Mouse (Mus musculus): ENCODE measurements at regions not wholly inside any gene's neighbourhood (a gene's known extent, or its start where the extent isn't known, plus 50 kb on each side); places are given as distances from the start of the nearest gene placed in this dataset.

GRCm38 (mm10) chr6:31625055-31625454 is 61.3 kb upstream of the Podxl start:
- no peak for DNase-seq (ENCODE audit: low read depth in 1 of 2, low spot score in 2 of 2)
- H3K36me3 ChIP-seq (ENCODE audit: control insufficient read depth, insufficient read depth, low read length) = no peaks in the 10 kb centered on the region
- WGBS = 87% methylated on average over 2 of the region's 2 CpGs
- TF ChIP-seq CTCF (IDR thresholded peaks at IDR 0.05; ENCODE audit: extremely low read depth, insufficient read depth, insufficient read length, insufficient replicate concordance) (no peak), POLR2A (IDR thresholded peaks at IDR 0.05; ENCODE audit: low read depth, low read length) (no peak)
- no peaks in the 10 kb centered on the region for H3K4me1 ChIP-seq (ENCODE audit: control insufficient read depth, insufficient read depth, insufficient read length)
- no peak overlapping the region for H3K27ac ChIP-seq (ENCODE audit: insufficient read depth, low read length)
- no peaks in the 10 kb centered on the region for H3K27me3 ChIP-seq (ENCODE audit: control insufficient read depth, insufficient read depth, low read length)
- no peak overlapping the region for H3K4me3 ChIP-seq (ENCODE audit: extremely low read depth, insufficient read depth, insufficient read length)

DNA sequence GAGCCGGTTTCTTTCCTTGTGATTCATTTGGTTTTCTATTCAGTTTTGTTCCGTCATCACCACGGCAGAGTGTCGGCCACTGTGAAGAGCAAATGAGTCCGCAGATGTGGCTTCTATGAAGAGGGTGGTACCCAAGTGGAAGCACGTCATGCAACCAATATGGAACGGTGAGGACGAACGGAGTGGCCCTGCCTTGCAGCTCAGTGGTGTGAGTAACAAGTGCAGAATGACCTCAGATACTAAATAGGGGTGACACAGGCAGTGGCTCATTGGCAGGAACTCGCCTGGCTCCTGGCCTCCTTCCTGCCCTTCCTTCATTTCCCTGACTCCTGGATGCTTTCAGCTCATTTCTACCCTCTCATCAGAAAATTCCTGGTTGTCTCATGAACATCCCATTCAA is 60.6 kb upstream of the Podxl start:
- no peaks in the 10 kb centered on the region for H3K36me3 ChIP-seq (ENCODE audit: control insufficient read depth, insufficient read depth, low read length)
- no peak overlapping the region for H3K4me3 ChIP-seq (ENCODE audit: extremely low read depth, insufficient read depth, insufficient read length)
- no peaks in the 10 kb centered on the region for H3K27me3 ChIP-seq (ENCODE audit: control insufficient read depth, insufficient read depth, low read length)
- H3K4me1 ChIP-seq (ENCODE audit: control insufficient read depth, insufficient read depth, insufficient read length) = no peaks in the 10 kb centered on the region
- 83% methylated on average over 10 of the region's 10 CpGs for WGBS
- no peak for DNase-seq (ENCODE audit: low read depth in 1 of 2, low spot score in 2 of 2)
- H3K27ac ChIP-seq (ENCODE audit: insufficient read depth, low read length) = no peak overlapping the region
- no peak for TF ChIP-seq POLR2A (IDR thresholded peaks at IDR 0.05; ENCODE audit: low read depth, low read length)
- no peak for TF ChIP-seq CTCF (IDR thresholded peaks at IDR 0.05; ENCODE audit: extremely low read depth, insufficient read depth, insufficient read length, insufficient replicate concordance)

DNA sequence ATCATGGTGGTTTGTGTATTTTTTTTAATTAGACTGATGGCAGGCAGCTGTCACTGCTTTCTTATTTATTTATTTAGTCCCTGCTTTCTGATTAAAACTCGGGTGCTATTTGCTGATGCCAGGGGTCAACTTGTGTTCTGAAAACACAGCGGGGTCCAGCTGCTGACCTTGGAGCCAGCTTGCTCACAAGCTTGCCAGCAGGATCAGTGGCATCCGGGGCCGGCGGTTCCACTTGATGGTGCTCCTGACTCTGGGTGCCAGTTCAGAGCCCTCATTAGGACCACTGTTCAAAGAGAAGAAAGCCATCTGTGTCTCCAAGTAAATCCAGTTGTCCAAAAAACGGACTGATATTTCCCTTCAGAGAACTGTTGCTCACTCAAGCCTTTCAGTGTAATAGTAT is 57.2 kb upstream of the Podxl start:
- TF ChIP-seq POLR2A (IDR thresholded peaks at IDR 0.05; ENCODE audit: low read depth, low read length) (no peak), CTCF (IDR thresholded peaks at IDR 0.05; ENCODE audit: extremely low read depth, insufficient read depth, insufficient read length, insufficient replicate concordance) (no peak)
- no peak for DNase-seq (ENCODE audit: low read depth in 1 of 2, low spot score in 2 of 2)
- no peak overlapping the region for H3K4me3 ChIP-seq (ENCODE audit: extremely low read depth, insufficient read depth, insufficient read length)
- no peaks in the 10 kb centered on the region for H3K4me1 ChIP-seq (ENCODE audit: control insufficient read depth, insufficient read depth, insufficient read length)
- no peak overlapping the region for H3K27ac ChIP-seq (ENCODE audit: insufficient read depth, low read length)
- H3K36me3 ChIP-seq (ENCODE audit: control insufficient read depth, insufficient read depth, low read length) = no peaks in the 10 kb centered on the region
- WGBS = 84% methylated on average over 6 of the region's 6 CpGs
- no peaks in the 10 kb centered on the region for H3K27me3 ChIP-seq (ENCODE audit: control insufficient read depth, insufficient read depth, low read length)

DNA sequence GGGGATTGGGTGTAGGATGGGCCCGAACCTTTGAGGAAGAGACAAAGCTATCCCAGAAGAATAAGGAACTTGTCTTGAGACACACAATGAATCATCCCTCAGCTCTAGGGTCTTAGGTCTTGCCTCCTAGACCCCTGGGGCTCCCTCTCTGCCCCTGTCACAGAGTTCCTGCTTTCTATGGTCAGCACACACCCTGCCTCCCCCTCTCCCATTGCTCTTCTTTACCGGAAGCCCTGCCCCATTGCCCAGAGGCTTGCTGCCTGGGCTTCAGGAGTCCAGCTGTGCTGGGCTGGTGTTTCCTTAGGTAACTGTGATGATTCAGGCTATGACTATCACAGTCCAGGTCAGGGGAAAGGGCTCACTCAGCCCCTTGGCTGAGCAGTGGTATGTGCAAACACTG is 55.1 kb upstream of the Podxl start:
- Histone ChIP-seq H3K27ac (ENCODE audit: insufficient read depth, low read length) (no peak overlapping the region), H3K27me3 (ENCODE audit: control insufficient read depth, insufficient read depth, low read length) (no peaks in the 10 kb centered on the region), H3K36me3 (ENCODE audit: control insufficient read depth, insufficient read depth, low read length) (no peaks in the 10 kb centered on the region), H3K4me1 (ENCODE audit: control insufficient read depth, insufficient read depth, insufficient read length) (no peaks in the 10 kb centered on the region), H3K4me3 (ENCODE audit: extremely low read depth, insufficient read depth, insufficient read length) (no peak overlapping the region)
- no peak for DNase-seq (ENCODE audit: low read depth in 1 of 2, low spot score in 2 of 2)
- TF ChIP-seq POLR2A (IDR thresholded peaks at IDR 0.05; ENCODE audit: low read depth, low read length) (no peak), CTCF (IDR thresholded peaks at IDR 0.05; ENCODE audit: extremely low read depth, insufficient read depth, insufficient read length, insufficient replicate concordance) (no peak)
- 88% methylated on average over 2 of the region's 2 CpGs for WGBS

DNA sequence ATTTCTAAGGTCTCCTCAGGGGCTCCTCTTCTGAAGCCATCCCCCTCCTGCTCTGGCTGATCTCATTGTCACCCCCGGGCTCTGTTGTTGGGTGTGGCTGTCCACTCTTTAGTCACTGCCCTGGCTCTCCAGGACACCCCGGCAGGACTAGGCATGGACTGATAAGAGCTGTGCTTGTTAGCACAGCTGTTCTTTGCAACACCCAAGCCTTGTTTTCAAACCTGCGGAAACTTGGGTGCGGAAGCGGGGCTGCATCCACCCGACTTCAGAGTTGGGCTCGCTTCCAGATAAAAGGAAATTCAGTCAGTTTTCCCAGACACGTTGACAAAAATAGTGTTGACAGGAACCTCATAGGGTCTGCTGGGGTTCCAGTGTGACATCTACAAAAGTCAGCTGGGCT is 53.6 kb upstream of the Podxl start:
- no peaks in the 10 kb centered on the region for H3K27me3 ChIP-seq (ENCODE audit: control insufficient read depth, insufficient read depth, low read length)
- no peak for DNase-seq (ENCODE audit: low read depth in 1 of 2, low spot score in 2 of 2)
- no peak overlapping the region for H3K27ac ChIP-seq (ENCODE audit: insufficient read depth, low read length)
- H3K4me3 ChIP-seq (ENCODE audit: extremely low read depth, insufficient read depth, insufficient read length) = no peak overlapping the region
- TF ChIP-seq CTCF (IDR thresholded peaks at IDR 0.05; ENCODE audit: extremely low read depth, insufficient read depth, insufficient read length, insufficient replicate concordance) = no peak
- no peak for TF ChIP-seq POLR2A (IDR thresholded peaks at IDR 0.05; ENCODE audit: low read depth, low read length)
- H3K4me1 ChIP-seq (ENCODE audit: control insufficient read depth, insufficient read depth, insufficient read length) = no peaks in the 10 kb centered on the region
- 77% methylated on average over 8 of the region's 8 CpGs for WGBS
- H3K36me3 ChIP-seq (ENCODE audit: control insufficient read depth, insufficient read depth, low read length) = no peaks in the 10 kb centered on the region

- Histone ChIP-seq H3K27me3 (ENCODE audit: control insufficient read depth, insufficient read depth, low read length) (no peaks in the 10 kb centered on the region), H3K4me3 (ENCODE audit: extremely low read depth, insufficient read depth, insufficient read length) (no peak overlapping the region), H3K36me3 (ENCODE audit: control insufficient read depth, insufficient read depth, low read length) (no peaks in the 10 kb centered on the region), H3K27ac (ENCODE audit: insufficient read depth, low read length) (no peak overlapping the region), H3K4me1 (ENCODE audit: control insufficient read depth, insufficient read depth, insufficient read length) (no peaks in the 10 kb centered on the region)
- TF ChIP-seq POLR2A (IDR thresholded peaks at IDR 0.05; ENCODE audit: low read depth, low read length) (no peak), CTCF (IDR thresholded peaks at IDR 0.05; ENCODE audit: extremely low read depth, insufficient read depth, insufficient read length, insufficient replicate concordance) (no peak)
- WGBS = 86% methylated on average over 4 of the region's 4 CpGs
- no peak for DNase-seq (ENCODE audit: low read depth in 1 of 2, low spot score in 2 of 2)
Observed at GRCm38 (mm10) chr6:31615426-31615970, 51.7 kb upstream of the Podxl start.

DNA sequence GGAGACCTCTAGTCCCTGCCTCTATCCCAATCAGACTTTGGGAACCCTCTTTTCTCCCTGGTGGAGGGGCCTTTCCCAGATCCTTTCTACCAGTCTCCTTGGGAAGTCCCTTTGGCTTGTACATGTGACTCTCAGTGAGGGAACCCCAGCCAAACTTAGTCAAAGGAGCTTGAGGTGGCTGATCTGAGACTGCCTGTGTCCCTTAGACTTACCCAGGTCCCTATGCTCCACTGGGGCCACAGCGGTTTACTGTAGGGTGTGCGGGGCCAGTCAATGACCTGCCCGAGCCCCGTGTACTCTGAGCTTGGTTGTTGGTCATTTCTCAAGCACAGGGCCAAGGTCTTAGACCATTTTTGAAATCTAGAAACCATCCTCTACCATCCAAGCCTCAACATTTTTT is 50.8 kb upstream of the Podxl start:
- Histone ChIP-seq H3K27ac (ENCODE audit: insufficient read depth, low read length) (no peak overlapping the region), H3K27me3 (ENCODE audit: control insufficient read depth, insufficient read depth, low read length) (no peaks in the 10 kb centered on the region), H3K4me3 (ENCODE audit: extremely low read depth, insufficient read depth, insufficient read length) (no peak overlapping the region), H3K36me3 (ENCODE audit: control insufficient read depth, insufficient read depth, low read length) (no peaks in the 10 kb centered on the region), H3K4me1 (ENCODE audit: control insufficient read depth, insufficient read depth, insufficient read length) (no peaks in the 10 kb centered on the region)
- TF ChIP-seq CTCF (IDR thresholded peaks at IDR 0.05; ENCODE audit: extremely low read depth, insufficient read depth, insufficient read length, insufficient replicate concordance) (no peak), POLR2A (IDR thresholded peaks at IDR 0.05; ENCODE audit: low read depth, low read length) (no peak)
- DNase-seq (ENCODE audit: low read depth in 1 of 2, low spot score in 2 of 2) = no peak
- WGBS = 97% methylated on average over 4 of the region's 4 CpGs

Measured in spleen, adult 2 months (tissue).